Mouse (Mus musculus) CH12.LX (cell line): Measurements from ENCODE around the gene Bsg.

Source experiments
- BHLHE40 ChIP-seq: IDR thresholded peaks from 2 replicates; pipeline ENCODE4 v1.6.1; 2011; ENCODE audit warnings: mild to moderate bottlenecking, low read depth, low read length, improper control_type of control experiment
- CHD1 ChIP-seq: IDR thresholded peaks from 2 replicates; pipeline ENCODE4 v1.6.1; 2012; ENCODE audit warnings: low read depth, low read length, improper control_type of control experiment, inconsistent platforms
- CTCF ChIP-seq, 2 experiments: IDR thresholded peaks in 1 of 2; conservative IDR thresholded peaks in 1 of 2; 2 replicates each; pipeline ENCODE4 v1.5.1; 2011 to 2012; ENCODE audit warnings: low read depth in 2 of 2, low read length in 2 of 2, improper control_type of control experiment in 1 of 2, inconsistent platforms in 1 of 2, mild to moderate bottlenecking in 1 of 2, moderate library complexity in 1 of 2
- E2F4 ChIP-seq: IDR thresholded peaks from 2 replicates; pipeline ENCODE4 v1.6.1; 2011; ENCODE audit warnings: low read depth, low read length, improper control_type of control experiment; ENCODE audit not compliant: insufficient replicate concordance
- EP300 ChIP-seq: IDR thresholded peaks from 2 replicates; pipeline ENCODE4 v1.6.1; 2011; ENCODE audit warnings: low read length, improper control_type of control experiment
- HCFC1 ChIP-seq: IDR thresholded peaks from 2 replicates; pipeline ENCODE4 v1.6.1; 2012; ENCODE audit warnings: low read depth, mild to moderate bottlenecking, inconsistent platforms, low read length, improper control_type of control experiment
- JUND ChIP-seq: conservative IDR thresholded peaks from 2 replicates; pipeline ENCODE4 v1.6.1; 2011; ENCODE audit warnings: low read depth, low read length, improper control_type of control experiment
- KAT2A ChIP-seq: IDR thresholded peaks from 2 replicates; pipeline ENCODE4 v1.6.1; 2012; ENCODE audit warnings: low read length, improper control_type of control experiment, inconsistent platforms; ENCODE audit not compliant: insufficient replicate concordance
- MXI1 ChIP-seq: IDR thresholded peaks from 2 replicates; pipeline ENCODE4 v1.6.1; 2011; ENCODE audit warnings: mild to moderate bottlenecking, low read depth, low read length, improper control_type of control experiment
- POLR2A ChIP-seq: IDR thresholded peaks from 2 replicates; pipeline ENCODE4 v1.6.1; 2011; ENCODE audit warnings: low read depth, mild to moderate bottlenecking, improper control_type of control experiment, low read length
- POLR2AphosphoS2 ChIP-seq: IDR thresholded peaks from 2 replicates; pipeline ENCODE4 v1.6.1; 2011; ENCODE audit warnings: low read depth, low read length, improper control_type of control experiment
- SIN3A ChIP-seq: IDR thresholded peaks from 2 replicates; pipeline ENCODE4 v1.6.1; 2012; ENCODE audit warnings: low read length, improper control_type of control experiment, inconsistent platforms
- USF1 ChIP-seq: IDR thresholded peaks from 2 replicates; pipeline ENCODE4 v1.6.1; 2014; ENCODE audit warnings: low read depth, mild to moderate bottlenecking, inconsistent platforms, low read length, improper control_type of control experiment
- ZNF384 ChIP-seq: IDR thresholded peaks from 2 replicates; pipeline ENCODE4 v1.6.1; 2012; ENCODE audit warnings: low read depth, low read length, improper control_type of control experiment, inconsistent platforms

DNA sequence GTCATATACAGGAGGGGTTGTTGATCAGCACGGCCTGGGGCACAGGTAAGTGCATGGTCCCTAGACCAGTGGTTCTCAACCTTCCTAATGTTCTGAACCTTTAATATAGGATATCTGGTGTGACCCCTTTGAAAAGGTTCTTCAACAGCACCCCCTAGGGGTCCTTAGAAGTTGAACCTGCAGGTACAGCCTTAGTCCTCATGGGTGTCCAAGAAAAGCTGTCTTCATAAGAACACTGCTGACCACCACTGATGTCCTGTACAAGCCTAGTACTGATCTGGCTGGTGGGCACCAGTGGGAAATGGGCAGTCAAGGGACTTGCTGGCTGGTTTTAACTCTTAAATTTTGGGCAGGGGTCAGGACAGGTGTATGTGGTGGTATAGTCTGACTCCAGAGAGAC, 7.7 kb downstream of the Bsg start:
- TF ChIP-seq CTCF (conservative IDR thresholded peaks at IDR 0.05 in 1 of 2, IDR thresholded peaks at IDR 0.05 in 1 of 2; ENCODE audit: low read depth in 2 of 2, low read length in 2 of 2) (peak; percentile 46 to 68), E2F4 (no peak), POLR2A (0 out of 2 replicates have a peak, but pooled peaks have one; percentile 7), SIN3A (no peak), JUND (no peak), POLR2AphosphoS2 (no peak), EP300 (no peak), KAT2A (no peak), ZNF384 (no peak), CHD1 (no peak), MXI1 (no peak), USF1 (no peak), HCFC1 (no peak), BHLHE40 (no peak)
